Mouse (Mus musculus): ENCODE measurements around the gene Sycp2. TPM values are rescaled to one million over a fixed set of nuclear protein-coding genes. Genes with fewer than 3 reads are reported as not detected.
"Not testable (repeated sequence)": the region's sequence is repeated elsewhere in the genome, so short reads cannot be mapped to it uniquely, and the experiment has no call there.

Gene Sycp2
- polyA plus RNA-seq, 3 experiments from 2014 or later = not detected

DNA sequence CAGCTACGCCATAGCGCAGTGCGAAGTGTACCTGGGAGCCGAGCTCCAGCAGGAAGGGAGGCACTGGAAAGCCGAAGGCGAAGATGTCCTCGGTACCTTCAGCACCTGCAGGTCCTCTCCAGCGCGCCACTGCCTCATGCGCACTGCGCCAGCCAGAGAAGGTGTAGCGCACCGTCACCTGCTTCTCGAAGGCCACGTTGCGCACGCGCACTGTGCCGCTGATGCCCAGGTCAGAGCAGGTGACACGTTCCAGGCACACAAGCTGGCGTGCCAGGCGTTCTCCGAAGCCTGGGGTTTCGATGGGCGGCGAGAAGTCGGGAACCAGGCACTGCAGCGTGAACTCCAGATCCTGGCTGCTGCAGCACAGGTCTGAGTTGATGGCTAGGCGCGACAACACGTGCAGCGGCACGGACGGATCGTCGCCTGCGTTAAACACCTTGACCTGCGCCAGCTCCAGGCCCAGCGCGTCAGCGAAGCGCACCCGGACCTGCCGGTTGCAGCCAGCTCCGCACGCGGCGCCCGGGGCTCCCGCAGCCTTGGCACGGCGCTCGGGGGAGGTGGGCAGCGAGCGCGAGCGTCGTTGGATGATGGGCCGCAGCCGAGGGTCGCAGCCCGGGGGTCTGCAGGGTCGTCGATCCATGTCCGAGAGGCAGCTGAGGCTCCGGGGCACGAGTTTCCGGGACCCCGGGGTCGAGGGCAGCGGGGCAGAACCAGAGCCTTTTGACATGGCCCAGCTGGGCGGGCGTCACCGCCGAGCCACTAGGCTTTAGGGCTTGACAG, 6.2 kb upstream of the Sycp2 start:
- ATAC-seq = no peak

- ATAC-seq = no peak
Measured at GRCm38 (mm10) chr2:178413081-178413480, 5.6 kb upstream of the Sycp2 start.

GRCm38 (mm10) chr2:178412598-178412997, 5.1 kb upstream of the Sycp2 start:
- ATAC-seq = no peak

- ATAC-seq = no peak
Measured at GRCm38 (mm10) chr2:178410286-178410685, 2.8 kb upstream of the Sycp2 start.

DNA sequence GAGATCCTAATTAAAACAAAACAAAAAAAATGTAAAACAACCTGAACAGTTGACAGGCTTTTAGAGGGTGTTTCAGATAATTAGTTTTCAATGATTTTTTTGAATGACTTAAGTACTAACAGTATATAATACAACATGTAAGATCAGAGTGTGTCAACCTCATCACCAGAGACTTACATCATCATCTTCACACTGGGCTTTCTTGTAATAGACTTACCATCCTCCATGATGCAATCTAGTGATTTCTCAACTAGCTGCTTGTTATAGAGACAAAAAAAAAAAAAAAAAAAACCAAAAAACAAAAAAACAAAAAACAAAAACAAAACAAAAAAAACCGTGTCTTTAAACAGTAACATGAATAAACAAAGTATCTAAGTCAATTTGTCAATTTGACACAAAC, 1.5 kb upstream of the Sycp2 start:
- ATAC-seq = no peak

GRCm38 (mm10) chr2:178342597-178342996, 64.9 kb downstream of the Sycp2 start:
- no peak for ATAC-seq

GRCm38 (mm10) chr2:178342105-178342504, 65.4 kb downstream of the Sycp2 start:
- not testable (repeated sequence) for ATAC-seq

- ATAC-seq = no peak
Measured at GRCm38 (mm10) chr2:178339044-178339443, 68.4 kb downstream of the Sycp2 start.

- no peak for ATAC-seq
Measured at GRCm38 (mm10) chr2:178337878-178338277, 69.6 kb downstream of the Sycp2 start.

- ATAC-seq = no peak
Measured at GRCm38 (mm10) chr2:178329986-178330385, 77.5 kb downstream of the Sycp2 start.

GRCm38 (mm10) chr2:178329551-178329950, 77.9 kb downstream of the Sycp2 start:
- no peak for ATAC-seq

DNA sequence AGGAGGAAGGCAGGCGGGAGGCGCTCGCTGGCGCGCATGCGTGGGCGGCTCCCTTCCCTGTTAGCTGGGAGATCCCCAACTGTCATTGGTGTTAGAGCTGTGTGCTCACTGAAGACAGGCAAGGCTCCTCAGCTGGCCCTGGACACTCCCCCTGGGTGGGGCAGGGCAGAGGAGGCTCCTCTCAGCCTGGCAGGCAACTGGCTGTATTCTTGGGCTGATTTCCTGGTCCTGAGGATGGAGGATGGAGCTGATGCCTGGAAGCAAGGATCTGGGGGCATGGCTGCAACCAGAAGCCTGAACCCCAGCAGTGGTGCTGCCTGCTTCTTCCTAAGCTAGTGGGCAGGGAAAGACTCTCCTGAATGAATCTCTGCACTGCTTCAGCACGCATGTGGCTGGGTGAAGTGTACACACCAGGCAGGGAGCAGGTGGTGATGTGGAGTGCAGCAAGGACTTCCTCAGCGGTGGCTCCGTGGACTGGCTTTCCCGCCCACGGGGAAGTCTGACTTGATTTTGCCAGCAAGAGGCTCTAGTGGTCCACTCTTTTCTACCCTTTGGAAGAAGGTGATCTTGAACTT, 79.9 kb downstream of the Sycp2 start:
- ATAC-seq = peak; percentile 43

- ATAC-seq = no peak
Measured at GRCm38 (mm10) chr2:178326750-178327465, 80.6 kb downstream of the Sycp2 start.

- no peak for ATAC-seq
Measured at GRCm38 (mm10) chr2:178326067-178326466, 81.4 kb downstream of the Sycp2 start.

DNA sequence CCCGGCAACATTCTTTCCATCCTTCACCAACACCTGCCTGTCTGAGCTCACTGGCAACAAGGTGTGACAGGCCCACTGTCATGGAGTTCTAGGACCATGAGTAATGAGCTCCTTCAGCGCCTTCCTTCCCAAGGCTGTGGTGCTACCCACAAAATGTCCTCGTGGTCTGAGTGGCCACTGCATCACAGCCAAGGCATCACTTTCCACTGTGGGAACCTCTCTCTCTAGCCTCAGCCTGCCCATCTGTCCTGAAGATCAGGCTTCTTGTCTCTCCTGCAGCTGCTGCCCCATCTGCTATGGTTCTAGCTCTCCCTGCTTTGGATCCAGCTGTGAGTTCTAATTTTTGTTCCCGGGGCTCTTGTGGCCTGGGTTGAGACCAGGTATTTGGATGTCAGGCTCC, 82.7 kb downstream of the Sycp2 start:
- no peak for ATAC-seq

GRCm38 (mm10) chr2:178324410-178324809, 83.1 kb downstream of the Sycp2 start:
- ATAC-seq = no peak

GRCm38 (mm10) chr2:178321271-178321670, 86.2 kb downstream of the Sycp2 start:
- ATAC-seq = no peak

- ATAC-seq = no peak
Measured at GRCm38 (mm10) chr2:178319766-178320165, 87.7 kb downstream of the Sycp2 start.

DNA sequence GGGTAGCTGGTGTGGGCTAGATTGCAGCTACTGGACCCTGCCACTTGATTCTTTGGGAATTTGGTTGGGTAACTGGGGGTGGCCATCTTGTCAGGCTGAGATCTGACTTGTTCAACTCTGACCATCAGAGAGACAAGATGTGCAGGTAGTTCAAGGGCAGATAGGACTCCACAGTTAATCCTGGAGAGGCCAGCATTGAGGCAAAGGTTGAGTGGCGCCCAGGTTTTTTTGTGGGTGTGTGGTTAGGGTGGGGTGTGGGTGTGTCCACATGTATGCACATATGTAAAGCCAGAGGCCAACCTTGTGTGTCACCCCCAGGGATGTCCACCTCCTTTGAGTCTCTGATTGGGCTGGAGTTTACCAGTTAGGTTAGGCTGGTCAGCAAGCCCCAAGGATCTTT, 91.2 kb downstream of the Sycp2 start:
- ATAC-seq = no peak

- no peak for ATAC-seq
Measured at GRCm38 (mm10) chr2:178313539-178313938, 93.9 kb downstream of the Sycp2 start.

GRCm38 (mm10) chr2:178304669-178305068, 102.8 kb downstream of the Sycp2 start:
- no peak for ATAC-seq

DNA sequence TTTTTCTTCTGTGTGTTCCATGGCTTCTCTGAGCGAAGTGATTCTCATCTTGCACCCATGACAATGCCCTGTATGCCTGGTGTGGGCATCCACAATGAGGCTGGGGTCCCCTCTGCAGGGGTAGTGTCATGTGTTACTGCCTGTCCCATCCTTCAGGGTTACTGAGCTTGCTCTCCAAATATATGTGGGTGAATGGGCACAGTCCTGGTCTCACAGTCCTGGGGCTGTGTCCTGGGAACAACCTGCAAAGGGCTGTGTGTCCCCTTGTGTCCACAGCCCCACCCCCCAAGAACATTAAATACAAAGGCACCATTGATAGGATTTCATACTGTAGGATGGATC, 103.3 kb downstream of the Sycp2 start:
- ATAC-seq = no peak

DNA sequence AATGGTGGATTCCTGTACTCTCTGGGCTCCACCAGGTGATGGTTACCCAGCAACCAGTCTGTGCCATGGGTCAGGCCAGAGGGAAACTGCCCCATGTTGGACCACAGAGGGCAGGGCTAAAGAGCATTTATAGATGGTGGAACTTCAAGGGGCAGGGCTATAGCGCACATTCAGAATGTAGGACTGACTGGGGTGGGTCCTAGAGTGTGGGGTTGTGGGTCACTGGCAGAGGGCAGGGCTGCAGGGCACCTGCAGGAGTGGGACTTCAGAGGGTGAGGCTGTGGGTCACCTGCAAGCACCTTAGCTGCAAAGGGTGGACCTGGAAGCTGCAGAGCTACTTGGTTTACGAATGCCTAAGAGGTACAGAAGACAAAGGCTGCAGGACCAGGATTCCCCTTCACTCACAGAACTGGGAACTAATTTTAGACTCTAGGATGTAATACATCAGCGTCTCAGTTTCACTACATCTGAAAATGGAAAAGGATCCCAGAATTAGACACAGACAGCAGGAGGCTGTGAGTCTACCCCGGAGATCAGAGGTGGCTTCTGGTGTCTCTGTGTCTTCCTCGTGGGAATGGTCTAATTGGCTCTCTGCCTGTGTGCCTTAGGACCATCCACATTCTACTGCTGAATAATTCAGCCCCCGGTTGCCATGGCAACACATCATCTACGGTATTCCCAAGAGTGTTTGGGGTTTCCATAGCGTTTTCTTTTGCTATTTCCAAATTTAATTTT, 103.9 kb downstream of the Sycp2 start:
- no peak for ATAC-seq
